Mouse (Mus musculus) spleen, adult 2 months (tissue): ENCODE measurements around the gene Hist2h2aa2. TPM values are rescaled to one million over a fixed set of nuclear protein-coding genes. Genes with fewer than 3 reads are reported as not detected.
A peak's percentile ranks its signal among the peaks of the same experiment; 100 is the strongest.
"Not testable (repeated sequence)": the region's sequence is repeated elsewhere in the genome, so short reads cannot be mapped to it uniquely, and the experiment has no call there.

ENCODE experiments used
- DNase-seq, 2 experiments: peaks; one replicate each; pipeline versions ENCODE4 v3.0.0 to v3.0.0-alpha.2; 2012 to 2021; ENCODE audit warnings: low spot score in 2 of 2, low read depth in 1 of 2
- H3K27ac ChIP-seq: fragments of 200-500 bp; 2 replicates; pipeline ENCODE4 v1.5.1; 2012; ENCODE audit warnings: low read length, inconsistent platforms; ENCODE audit not compliant: insufficient read depth
- H3K27me3 ChIP-seq: fragments of 200-500 bp; 2 replicates; pipeline ENCODE4 v1.6.1; 2012; ENCODE audit warnings: mild to moderate bottlenecking, moderate library complexity, low read length, inconsistent platforms; ENCODE audit not compliant: control insufficient read depth, insufficient read depth
- H3K36me3 ChIP-seq: fragments of 200-500 bp; 2 replicates; pipeline ENCODE4 v1.6.1; 2012; ENCODE audit warnings: mild to moderate bottlenecking, low read length, inconsistent platforms; ENCODE audit not compliant: control insufficient read depth, insufficient read depth
- H3K4me1 ChIP-seq: fragments of 200-500 bp; 2 replicates; pipeline ENCODE4 v1.6.1; 2011; ENCODE audit warnings: inconsistent platforms; ENCODE audit not compliant: control insufficient read depth, insufficient read depth, insufficient read length
- H3K4me3 ChIP-seq: fragments of 200-500 bp; 2 replicates; pipeline ENCODE4 v1.5.1; 2011; ENCODE audit warnings: mild to moderate bottlenecking, inconsistent platforms; ENCODE audit not compliant: insufficient read depth, insufficient read length; ENCODE audit errors: extremely low read depth
- CTCF ChIP-seq: fragments of 200-500 bp; IDR thresholded peaks from 2 replicates; pipeline ENCODE4 v1.5.1; 2011; ENCODE audit warnings: mild to moderate bottlenecking, inconsistent platforms; ENCODE audit not compliant: insufficient read depth, insufficient read length, insufficient replicate concordance; ENCODE audit errors: extremely low read depth
- POLR2A ChIP-seq: fragments of 200-500 bp; IDR thresholded peaks from 2 replicates; pipeline ENCODE4 v1.6.1; 2011; ENCODE audit warnings: low read depth, low read length, inconsistent platforms
- WGBS: fragments of 180-500 bp; shearing (Covaris S2); methylation state at CpG from one replicate; pipeline ENCODE4 v1.1.7; 2018; 5-methylcytosine and 5-hydroxymethylcytosine counted together
- polyA plus RNA-seq: library from polyadenylated mRNA; depleted of rRNA; stranded (reverse); fragments of >200 nt; gene quantifications from 2 replicates; pipeline ENCODE4 v1.2.3, GENCODE M21; 2012

Gene Hist2h2aa2
- polyA plus RNA-seq, 1 experiment: 169 TPM

- DNase-seq: no peak
- TF ChIP-seq CTCF (no peak), POLR2A (no peak)
- WGBS: 33% methylated on average over 2 of the region's 2 CpGs
- Histone ChIP-seq H3K27me3 (no peaks in the 10 kb centered on the region), H3K27ac (no peak overlapping the region), H3K36me3 (no peaks in the 10 kb centered on the region), H3K4me1 (peaks cover 6% of the 10 kb centered on the region), H3K4me3 (no peak overlapping the region)
These were observed 14.7 kb downstream of the Hist2h2aa2 start for GRCm38 (mm10) chr3:96225421-96225820.

GRCm38 (mm10) chr3:96222774-96223173 is 17.3 kb downstream of the Hist2h2aa2 start:
- WGBS: 92% methylated on average over 4 of the region's 4 CpGs
- H3K27ac ChIP-seq: no peak overlapping the region
- no peak overlapping the region for H3K4me3 ChIP-seq

GRCm38 (mm10) chr3:96221640-96222038 is 18.4 kb downstream of the Hist2h2aa2 start:
- peaks cover 9% of the 10 kb centered on the region for H3K4me1 ChIP-seq
- TF ChIP-seq POLR2A: no peak
- no peak for TF ChIP-seq CTCF

More at GRCm38 (mm10) chr3:96222774-96223173, 17.3 kb downstream of the Hist2h2aa2 start:
- H3K4me1 ChIP-seq: peaks cover 9% of the 10 kb centered on the region
- no peak for TF ChIP-seq CTCF
- DNase-seq: no peak
- H3K36me3 ChIP-seq: no peaks in the 10 kb centered on the region
- H3K27me3 ChIP-seq: no peaks in the 10 kb centered on the region

GRCm38 (mm10) chr3:96220765-96221639 is 19.1 kb downstream of the Hist2h2aa2 start, which contains the start of the genes Hist2h2ac and Hist2h2be:
Gene Hist2h2ac (minus strand): TSS chr3:96220880.
Gene Hist2h2be (plus strand): TSS chr3:96221119.
- TF ChIP-seq POLR2A (peak; percentile 94), CTCF (no peak)
- Histone ChIP-seq H3K4me3 (peak within 1 kb of the TSS; percentile 85), H3K4me1 (peaks cover 9% of the 10 kb centered on the region), H3K36me3 (no peaks in the 10 kb centered on the region), H3K27me3 (no peaks in the 10 kb centered on the region), H3K27ac (peak within 1 kb of the TSS; percentile 100)
- peak; percentile 82 to 94 for DNase-seq
- under 1% methylated on average over 43 of the region's 43 CpGs for WGBS

More at GRCm38 (mm10) chr3:96221640-96222038, 18.4 kb downstream of the Hist2h2aa2 start:
- H3K36me3 ChIP-seq: no peaks in the 10 kb centered on the region
- peak overlapping the region; percentile 97 for H3K27ac ChIP-seq
- DNase-seq: no peak
- peak overlapping the region; percentile 69 for H3K4me3 ChIP-seq
- no peaks in the 10 kb centered on the region for H3K27me3 ChIP-seq
- 3% methylated on average over 9 of the region's 9 CpGs for WGBS

GRCm38 (mm10) chr3:96220131-96220764 is 19.8 kb downstream of the Hist2h2aa2 start:
- WGBS: under 1% methylated on average over 31 of the region's 47 CpGs
- peak; percentile 21 to 45 for DNase-seq
- not testable (repeated sequence) for H3K4me1 ChIP-seq

GRCm38 (mm10) chr3:96219661-96220130 is 20.4 kb downstream of the Hist2h2aa2 start, which contains the start of the genes Bola1 and Hist2h2ab:
Gene Bola1 (minus strand): TSS chr3:96219709.
Gene Hist2h2ab (plus strand): TSS chr3:96219865.
- DNase-seq: peak; percentile 61 to 82
- Histone ChIP-seq H3K27ac (peak within 1 kb of the TSS; percentile 100), H3K27me3 (no peaks in the 10 kb centered on the region), H3K4me3 (peak within 1 kb of the TSS; percentile 85), H3K36me3 (no peaks in the 10 kb centered on the region), H3K4me1 (peaks cover 9% of the 10 kb centered on the region)
- WGBS: under 1% methylated on average over 37 of the region's 37 CpGs
- TF ChIP-seq CTCF: no peak
- TF ChIP-seq POLR2A: peak; percentile 18

More at GRCm38 (mm10) chr3:96220131-96220764, 19.8 kb downstream of the Hist2h2aa2 start:
- Histone ChIP-seq H3K4me3 (peak overlapping the region; percentile 85), H3K27ac (peak overlapping the region; percentile 100)
- not testable (repeated sequence) for H3K27me3 ChIP-seq, H3K36me3 ChIP-seq

GRCm38 (mm10) chr3:96219191-96219641 is 20.9 kb downstream of the Hist2h2aa2 start:
- Histone ChIP-seq H3K4me3 (peak overlapping the region; percentile 56), H3K4me1 (peaks cover 9% of the 10 kb centered on the region), H3K27ac (peak overlapping the region; percentile 100), H3K27me3 (no peaks in the 10 kb centered on the region), H3K36me3 (no peaks in the 10 kb centered on the region)
- peak; percentile 40 to 48 for DNase-seq
- TF ChIP-seq POLR2A (no peak), CTCF (peak; percentile 9; the same call in 1 of the 2 replicates)
- WGBS: 0% methylated on average over 12 of the region's 12 CpGs
